Mouse (Mus musculus): ENCODE data around the gene Cacnb4.

Gene Cacnb4

GRCm38 (mm10) chr2:52676023-52676912 is at the start of gene Cacnb4:
TSS of gene Cacnb4 (minus strand) at chr2:52676831.
- peak in 1 of 2 experiments; percentile 15 for DNase-seq (ENCODE audit: low spot score in 2 of 2)

GRCm38 (mm10) chr2:52720231-52721025 is 43.8 kb upstream of the Cacnb4 start:
- DNase-seq (ENCODE audit: low spot score in 2 of 2), result no peak

- DNase-seq (ENCODE audit: low spot score in 2 of 2), result no peak
Observed at GRCm38 (mm10) chr2:52717076-52717475, 40.4 kb upstream of the Cacnb4 start.

GRCm38 (mm10) chr2:52715538-52715937 is 38.9 kb upstream of the Cacnb4 start:
- no peak for DNase-seq (ENCODE audit: low spot score in 2 of 2)

- no peak for DNase-seq (ENCODE audit: low spot score in 2 of 2)
Observed at GRCm38 (mm10) chr2:52714111-52714510, 37.5 kb upstream of the Cacnb4 start.

GRCm38 (mm10) chr2:52710804-52711203 is 34.2 kb upstream of the Cacnb4 start:
- DNase-seq (ENCODE audit: low spot score in 2 of 2), result no peak

GRCm38 (mm10) chr2:52709417-52709816 is 32.8 kb upstream of the Cacnb4 start:
- no peak for DNase-seq (ENCODE audit: low spot score in 2 of 2)

GRCm38 (mm10) chr2:52701368-52702036 is 24.9 kb upstream of the Cacnb4 start:
- DNase-seq (ENCODE audit: low spot score in 2 of 2), result no peak

GRCm38 (mm10) chr2:52700352-52700751 is 23.7 kb upstream of the Cacnb4 start:
- DNase-seq (ENCODE audit: low spot score in 2 of 2), result no peak

GRCm38 (mm10) chr2:52694604-52695003 is 18.0 kb upstream of the Cacnb4 start:
- DNase-seq (ENCODE audit: low spot score in 2 of 2), result no peak

GRCm38 (mm10) chr2:52691745-52692144 is 15.1 kb upstream of the Cacnb4 start:
- no peak for DNase-seq (ENCODE audit: low spot score in 2 of 2)

- no peak for DNase-seq (ENCODE audit: low spot score in 2 of 2)
Observed at GRCm38 (mm10) chr2:52686601-52687000, 10.0 kb upstream of the Cacnb4 start.

GRCm38 (mm10) chr2:52677589-52677988 is 958 bp upstream of the Cacnb4 start:
- DNase-seq (ENCODE audit: low spot score in 2 of 2), result no peak

GRCm38 (mm10) chr2:52676913-52677303 is 277 bp upstream of the Cacnb4 start:
- DNase-seq (ENCODE audit: low spot score in 2 of 2), result no peak

GRCm38 (mm10) chr2:52675278-52675987 is 1.2 kb downstream of the Cacnb4 start:
- DNase-seq (ENCODE audit: low spot score in 2 of 2), result no peak

- DNase-seq (ENCODE audit: low spot score in 2 of 2), result no peak
Observed at GRCm38 (mm10) chr2:52674886-52675277, 1.7 kb downstream of the Cacnb4 start.

- no peak for DNase-seq (ENCODE audit: low spot score in 2 of 2)
Observed at GRCm38 (mm10) chr2:52673172-52673571, 3.5 kb downstream of the Cacnb4 start.

GRCm38 (mm10) chr2:52670733-52671132 is 5.9 kb downstream of the Cacnb4 start:
- DNase-seq (ENCODE audit: low spot score in 2 of 2), result no peak

GRCm38 (mm10) chr2:52668480-52668879 is 8.2 kb downstream of the Cacnb4 start:
- no peak for DNase-seq (ENCODE audit: low spot score in 2 of 2)

- DNase-seq (ENCODE audit: low spot score in 2 of 2), result no peak
Observed at GRCm38 (mm10) chr2:52656722-52657121, 19.9 kb downstream of the Cacnb4 start.

- DNase-seq (ENCODE audit: low spot score in 2 of 2), result no peak
Observed at GRCm38 (mm10) chr2:52654541-52654940, 22.1 kb downstream of the Cacnb4 start.

GRCm38 (mm10) chr2:52651547-52651946 is 25.1 kb downstream of the Cacnb4 start:
- no peak for DNase-seq (ENCODE audit: low spot score in 2 of 2)

Measured in urinary bladder, postnatal 36 days (tissue).